Mouse (Mus musculus) MN1 (cell line): Measurements from ENCODE around the gene Ropn1l.

Source experiments
- DNase-seq: peaks from one replicate; pipeline ENCODE4 v3.0.0-alpha.2; 2016; ENCODE audit warnings: low spot score

The Ropn1l gene

GRCm38 (mm10) chr15:31453098-31453916, at the start of gene Ropn1l:
Ropn1l (minus strand) TSS chr15:31453737.
- DNase-seq = peak; percentile 98

- DNase-seq = no peak
Observed at GRCm38 (mm10) chr15:31502996-31503395, 49.5 kb upstream of the Ropn1l start.

- no peak for DNase-seq
Observed at GRCm38 (mm10) chr15:31502313-31502712, 48.8 kb upstream of the Ropn1l start.

GRCm38 (mm10) chr15:31494803-31495202, 41.3 kb upstream of the Ropn1l start:
- DNase-seq = no peak

- DNase-seq = no peak
Observed at GRCm38 (mm10) chr15:31494310-31494709, 40.8 kb upstream of the Ropn1l start.

- no peak for DNase-seq
Observed at GRCm38 (mm10) chr15:31487407-31487806, 33.9 kb upstream of the Ropn1l start.

GRCm38 (mm10) chr15:31476678-31477077, 23.1 kb upstream of the Ropn1l start:
- no peak for DNase-seq

- no peak for DNase-seq
Observed at GRCm38 (mm10) chr15:31472645-31473574, 19.4 kb upstream of the Ropn1l start.

- no peak for DNase-seq
Observed at GRCm38 (mm10) chr15:31471529-31471928, 18.0 kb upstream of the Ropn1l start.

- DNase-seq = no peak
Observed at GRCm38 (mm10) chr15:31469497-31469896, 16.0 kb upstream of the Ropn1l start.

GRCm38 (mm10) chr15:31468806-31469205, 15.3 kb upstream of the Ropn1l start:
- no peak for DNase-seq

- no peak for DNase-seq
Observed at GRCm38 (mm10) chr15:31466749-31467148, 13.2 kb upstream of the Ropn1l start.

- no peak for DNase-seq
Observed at GRCm38 (mm10) chr15:31466295-31466694, 12.8 kb upstream of the Ropn1l start.

- DNase-seq = no peak
Observed at GRCm38 (mm10) chr15:31465806-31466205, 12.3 kb upstream of the Ropn1l start.

GRCm38 (mm10) chr15:31460571-31460970, 7.0 kb upstream of the Ropn1l start:
- no peak for DNase-seq

GRCm38 (mm10) chr15:31458081-31458480, 4.5 kb upstream of the Ropn1l start:
- no peak for DNase-seq

- no peak for DNase-seq
Observed at GRCm38 (mm10) chr15:31456381-31456780, 2.8 kb upstream of the Ropn1l start.

- no peak for DNase-seq
Observed at GRCm38 (mm10) chr15:31454861-31455295, 1.3 kb upstream of the Ropn1l start.

- DNase-seq = no peak
Observed at GRCm38 (mm10) chr15:31454096-31454860, 741 bp upstream of the Ropn1l start.

GRCm38 (mm10) chr15:31452336-31453097, 1.0 kb downstream of the Ropn1l start:
- DNase-seq = no peak

- no peak for DNase-seq
Observed at GRCm38 (mm10) chr15:31449772-31450171, 3.8 kb downstream of the Ropn1l start.
